Mouse (Mus musculus) gastrocnemius, adult 8-10 months (tissue): Measurements from ENCODE around the gene Gjb4. TPM values are rescaled to one million over a fixed set of nuclear protein-coding genes. Genes with fewer than 3 reads are reported as not detected.

Experiments
- DNase-seq, 2 experiments: peaks; one replicate each; pipeline ENCODE4 v3.0.0; 2022; ENCODE audit warnings: low spot score in 2 of 2
- total RNA-seq, 4 experiments: library from RNA; stranded (reverse); gene quantifications; 2 replicates each; pipeline ENCODE4 v1.2.4; 2022

Gene Gjb4
- total RNA-seq = not detected

DNA sequence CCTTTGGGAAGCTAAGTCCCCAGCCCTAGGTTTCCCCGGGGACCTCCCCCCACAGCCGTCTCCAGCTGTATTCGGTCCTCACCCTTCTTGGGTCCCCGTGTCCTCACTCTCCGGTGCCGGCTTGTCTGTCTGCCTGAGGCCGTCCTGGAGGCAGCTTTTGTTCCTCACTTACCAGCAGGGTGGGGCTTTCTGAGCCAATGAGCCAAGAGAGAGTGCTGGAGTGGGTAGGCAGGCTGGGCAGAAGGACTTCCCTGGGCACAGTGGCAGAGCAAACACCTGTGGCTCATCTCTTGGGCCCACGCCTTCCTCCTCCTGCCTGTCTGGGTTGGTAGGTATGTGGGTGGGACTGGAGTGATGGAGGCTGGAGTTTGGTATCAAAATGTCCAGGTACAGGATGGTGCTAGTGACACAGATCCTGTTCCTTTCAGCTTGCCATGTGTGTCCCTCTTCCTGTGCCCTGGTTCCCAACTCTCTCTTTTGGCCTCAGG, at the start of gene Gjb4:
Gjb4 (minus strand) TSS at position 131 of the 488 bp plus-strand sequence.
- no peak for DNase-seq

DNA sequence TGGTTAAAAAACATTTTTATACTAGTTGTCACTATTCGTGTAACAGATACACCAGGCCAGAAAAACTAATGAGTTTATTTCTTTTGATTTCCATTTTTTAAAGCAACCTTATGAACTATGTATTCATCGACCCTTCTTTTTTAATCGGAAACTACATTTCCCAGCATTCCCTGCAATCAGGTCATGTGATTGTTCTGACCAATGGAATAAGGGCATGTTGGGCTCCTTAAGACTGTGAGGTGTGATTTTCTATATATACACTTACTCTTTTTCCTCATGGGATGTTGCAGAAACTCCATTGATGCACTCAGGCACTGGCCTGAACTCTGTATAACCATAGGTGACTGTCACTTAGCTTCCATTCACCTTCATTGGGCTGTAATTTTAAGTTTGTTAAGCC, 48.7 kb upstream of the Gjb4 start:
- no peak for DNase-seq

- no peak for DNase-seq
Measured at GRCm38 (mm10) chr4:127402166-127402565, 48.3 kb upstream of the Gjb4 start.

GRCm38 (mm10) chr4:127400165-127401145, 46.6 kb upstream of the Gjb4 start:
- no peak for DNase-seq

- DNase-seq = no peak
Measured at GRCm38 (mm10) chr4:127395591-127395990, 41.7 kb upstream of the Gjb4 start.

GRCm38 (mm10) chr4:127389645-127390044, 35.8 kb upstream of the Gjb4 start:
- DNase-seq = no peak

GRCm38 (mm10) chr4:127377344-127377743, 23.5 kb upstream of the Gjb4 start:
- DNase-seq = no peak

GRCm38 (mm10) chr4:127375541-127376177, 21.8 kb upstream of the Gjb4 start:
- no peak for DNase-seq

GRCm38 (mm10) chr4:127374645-127375044, 20.8 kb upstream of the Gjb4 start:
- no peak for DNase-seq

DNA sequence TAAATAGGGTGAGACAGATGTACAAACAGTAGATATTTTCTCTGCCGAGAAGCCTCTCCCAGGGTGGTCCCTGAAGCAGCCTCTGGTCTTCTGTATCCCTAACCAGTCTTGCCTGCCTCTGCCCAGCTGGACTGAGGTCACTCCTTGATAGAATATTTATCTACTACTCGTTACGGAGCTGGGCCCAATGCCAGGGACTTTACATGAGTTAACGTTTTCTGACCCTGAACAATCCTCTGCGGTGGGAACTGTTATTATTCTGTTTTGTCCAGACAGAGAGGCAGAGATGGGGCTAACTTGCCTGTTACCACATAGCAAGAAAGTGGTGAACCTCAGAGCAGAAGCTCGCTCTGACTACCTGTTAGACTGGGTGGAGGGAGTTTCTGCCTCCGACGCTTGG, 19.6 kb upstream of the Gjb4 start:
- no peak for DNase-seq

GRCm38 (mm10) chr4:127371546-127371945, 17.7 kb upstream of the Gjb4 start:
- no peak for DNase-seq

GRCm38 (mm10) chr4:127370447-127370846, 16.6 kb upstream of the Gjb4 start:
- no peak for DNase-seq

GRCm38 (mm10) chr4:127368379-127368973, 14.6 kb upstream of the Gjb4 start:
- DNase-seq = no peak

DNA sequence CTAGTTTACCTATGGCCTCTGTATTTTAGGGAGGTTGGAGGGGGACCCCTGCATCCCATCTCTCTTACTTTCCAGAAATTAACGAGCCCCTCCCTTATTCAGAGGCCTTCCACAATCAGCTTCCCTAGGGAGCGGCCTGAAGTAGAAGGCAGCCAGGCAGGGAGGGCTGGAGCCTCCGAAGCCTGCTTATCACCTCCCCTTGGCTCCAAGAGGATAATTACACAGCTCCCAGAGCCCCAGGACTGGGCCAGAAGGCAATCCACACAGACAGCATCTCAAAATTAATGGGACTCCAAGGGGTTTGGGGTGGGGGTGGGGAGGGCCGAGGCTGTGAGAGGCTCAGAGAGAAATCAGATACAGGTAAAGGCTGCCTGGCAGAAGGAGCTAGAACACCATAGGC, 12.0 kb upstream of the Gjb4 start:
- no peak for DNase-seq

DNA sequence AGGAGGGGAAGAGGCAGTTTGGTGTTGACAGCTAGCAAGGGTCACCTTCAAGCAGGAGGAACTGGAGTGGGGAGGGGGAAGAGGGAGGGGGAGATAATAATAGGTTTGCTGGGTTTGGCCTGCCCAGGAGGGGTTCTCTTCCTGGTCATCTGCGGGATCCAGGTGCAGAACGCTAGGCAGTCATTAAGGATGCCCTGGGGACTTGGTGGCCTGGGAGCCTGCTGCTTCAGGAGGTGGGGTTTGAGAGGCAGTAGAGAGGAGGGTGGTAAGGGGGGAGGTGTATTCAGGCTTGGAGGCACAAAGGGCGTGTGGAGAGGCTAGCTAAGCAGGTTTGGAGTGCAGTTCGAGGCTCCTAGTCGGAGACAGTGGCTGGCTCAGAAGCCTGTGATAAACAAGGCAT, 11.6 kb upstream of the Gjb4 start:
- DNase-seq = no peak

- DNase-seq = no peak
Measured at GRCm38 (mm10) chr4:127364431-127364830, 10.6 kb upstream of the Gjb4 start.

DNA sequence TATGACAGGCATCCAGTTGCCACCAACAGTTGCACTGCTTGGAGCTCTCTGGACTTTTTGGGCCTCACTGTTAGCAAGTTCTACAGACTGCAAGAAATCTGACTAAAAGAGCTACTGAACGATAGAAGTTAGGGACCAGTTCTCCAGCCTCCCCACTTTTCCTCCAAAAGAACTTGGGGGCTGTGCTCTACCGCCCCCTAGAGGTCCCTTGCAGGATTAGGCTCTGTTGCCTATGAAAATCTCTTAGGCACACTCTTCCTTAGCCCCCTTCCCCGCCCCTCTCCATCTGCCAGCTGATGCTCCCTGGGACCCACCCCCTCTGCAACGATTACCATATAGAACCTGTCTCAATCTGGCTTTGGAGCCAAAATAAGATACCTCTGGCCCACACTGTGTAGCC, 9.4 kb upstream of the Gjb4 start:
- DNase-seq = no peak

DNA sequence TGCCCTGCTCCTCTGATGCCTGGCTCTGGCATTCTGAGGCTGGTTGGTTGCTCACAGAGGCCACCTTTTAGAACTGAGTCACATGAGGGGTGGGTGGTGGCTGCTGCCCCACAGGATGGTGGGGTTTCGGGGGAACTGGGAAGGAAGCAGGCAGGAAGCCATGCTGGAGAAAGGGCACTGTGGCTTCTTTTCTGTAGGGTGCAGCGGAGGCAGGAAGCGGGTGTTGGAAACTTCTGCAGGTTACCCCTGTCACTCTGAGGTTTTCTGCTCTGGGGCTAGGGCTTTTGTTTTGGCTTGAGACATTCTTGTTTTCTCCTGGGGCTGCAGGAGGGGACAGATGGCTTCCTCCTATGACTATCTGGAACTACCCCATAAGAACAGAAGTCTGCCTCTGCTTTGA, 8.6 kb upstream of the Gjb4 start:
- no peak for DNase-seq

- no peak for DNase-seq
Measured at GRCm38 (mm10) chr4:127358018-127358417, 4.1 kb upstream of the Gjb4 start, which contains the start of gene Gjb5. Gene Gjb5 (minus strand): TSS chr4:127358181.

DNA sequence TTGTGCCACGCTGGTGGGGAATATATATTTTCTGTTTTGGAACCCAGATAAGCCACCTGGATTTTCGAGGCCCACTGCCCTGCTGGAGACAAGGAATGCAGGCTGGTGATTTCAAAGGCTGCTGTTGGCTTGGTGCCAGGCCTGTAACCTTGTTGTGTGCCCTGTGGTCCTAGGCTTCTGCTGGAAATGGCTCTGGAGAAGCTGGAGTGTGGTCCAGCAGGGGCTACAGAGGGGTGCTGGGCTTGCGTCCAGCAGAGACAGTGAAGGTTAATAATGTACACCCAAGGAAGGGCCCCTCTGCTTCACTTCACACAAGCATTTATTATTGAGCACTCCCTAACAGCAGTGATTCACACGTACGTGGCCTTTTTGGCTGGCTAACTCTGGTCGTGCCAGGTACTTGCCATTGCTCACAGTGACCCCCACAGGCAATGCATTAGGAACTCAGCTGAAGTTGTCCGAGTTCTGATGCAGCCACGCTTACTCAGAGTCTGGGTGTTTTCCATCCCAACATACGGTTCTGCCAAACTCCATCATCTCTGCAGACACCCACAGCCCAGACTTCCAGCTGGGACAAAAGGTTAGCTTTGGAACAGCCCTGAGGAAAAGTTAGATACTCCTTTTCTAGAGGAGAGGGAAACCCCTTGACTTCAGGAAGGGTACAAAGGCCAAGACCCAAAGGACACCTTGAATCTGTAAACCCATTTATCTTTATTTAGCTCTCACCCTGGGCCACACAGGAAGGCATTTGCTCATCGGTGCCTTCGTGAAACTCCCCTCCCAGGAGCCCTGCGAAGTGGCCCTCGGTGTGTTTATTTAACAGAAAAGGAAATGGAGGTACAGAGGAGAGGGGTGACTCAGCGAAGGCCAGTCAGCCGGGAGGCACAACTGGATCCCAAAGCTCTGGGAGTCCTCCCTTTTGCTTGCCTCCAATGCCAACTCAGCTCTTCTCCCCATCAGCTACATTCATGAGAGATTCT, 915 bp upstream of the Gjb4 start:
- no peak for DNase-seq

GRCm38 (mm10) chr4:127352594-127352993, 1.3 kb downstream of the Gjb4 start:
- no peak for DNase-seq
